ENCODE assay signal across 11 mouse cellular contexts in genomic region chr3:121306641-121307040, GRCm38 (mm10). TPM values are rescaled to one million over a fixed set of nuclear protein-coding genes. Genes with fewer than 3 reads are reported as not detected.
DNase-seq lines count a peak whose midpoint lies in the region; ATAC-seq and TF ChIP-seq lines count a peak whose summit lies in the region.
"Had no signal": no experiment of that assay in that cellular context is flagged by ENCODE, and none has a peak within 500 bp of the region (broad histone marks: within the 10 kb centered on the region; RNA-seq: fewer than 3 reads in every experiment).

No protein-coding gene starts in this region.

- no peaks in the 10 kb centered on the region for H3K27me3 ChIP-seq in heart, adult 2 months (ENCODE audit: control insufficient read depth, insufficient read depth, low read length)
- no peaks in the 10 kb centered on the region for H3K27me3 ChIP-seq in heart, embryonic 12.5 days (replicated peaks)
- H3K27me3 ChIP-seq in midbrain, embryonic 15.5 days (replicated peaks): no peaks in the 10 kb centered on the region
- H3K27me3 ChIP-seq in midbrain, embryonic 11.5 days (ENCODE audit: control insufficient read depth, insufficient read depth, low read length): no peaks in the 10 kb centered on the region
- H3K27me3 ChIP-seq in embryonic facial prominence, embryonic 14.5 days (replicated peaks; ENCODE audit: control insufficient read depth, insufficient read depth, low read length): no peaks in the 10 kb centered on the region
- H3K27me3 ChIP-seq in midbrain, postnatal 0 days (ENCODE audit: insufficient read depth, low read length): no peaks in the 10 kb centered on the region
- H3K27me3 ChIP-seq: embryonic facial prominence, embryonic 12.5 days; hindbrain, embryonic 13.5 days had no signal

- no peaks in the 10 kb centered on the region for H3K36me3 ChIP-seq in heart, adult 2 months (ENCODE audit: control insufficient read depth, insufficient read depth, low read length)
- peaks cover 11% of the 10 kb centered on the region; the same call in 1 of the 2 replicates for H3K36me3 ChIP-seq in heart, embryonic 12.5 days
- no peaks in the 10 kb centered on the region for H3K36me3 ChIP-seq in midbrain, embryonic 15.5 days (replicated peaks)
- no peaks in the 10 kb centered on the region for H3K36me3 ChIP-seq in midbrain, embryonic 11.5 days (ENCODE audit: control insufficient read depth, insufficient read depth, low read length)
- H3K36me3 ChIP-seq in embryonic facial prominence, embryonic 14.5 days (ENCODE audit: control insufficient read depth, insufficient read depth, low read length): 0 out of 2 replicates have a peak, but pooled peaks cover 3% of the 10 kb centered on the region
- no peaks in the 10 kb centered on the region for H3K36me3 ChIP-seq in midbrain, postnatal 0 days (ENCODE audit: insufficient read depth, low read length)
- H3K36me3 ChIP-seq: embryonic facial prominence, embryonic 12.5 days had no signal

- H3K9me3 ChIP-seq in heart, embryonic 12.5 days (replicated peaks): no peaks in the 10 kb centered on the region
- no peaks in the 10 kb centered on the region for H3K9me3 ChIP-seq in midbrain, embryonic 15.5 days
- no peaks in the 10 kb centered on the region for H3K9me3 ChIP-seq in midbrain, embryonic 11.5 days (ENCODE audit: control insufficient read depth, low read length)
- no peaks in the 10 kb centered on the region for H3K9me3 ChIP-seq in embryonic facial prominence, embryonic 14.5 days (ENCODE audit: control insufficient read depth, low read length)
- H3K9me3 ChIP-seq in midbrain, postnatal 0 days (ENCODE audit: low read length): no peaks in the 10 kb centered on the region
- H3K9me3 ChIP-seq: embryonic facial prominence, embryonic 12.5 days; hindbrain, embryonic 13.5 days had no signal

- H3K4me1 ChIP-seq in heart, adult 2 months (ENCODE audit: control insufficient read depth, insufficient read depth, low read length): 0 out of 2 replicates have a peak, but pooled peaks cover 1% of the 10 kb centered on the region
- 0 out of 2 replicates have a peak, but pooled peaks cover 2% of the 10 kb centered on the region for H3K4me1 ChIP-seq in heart, embryonic 12.5 days (replicated peaks)
- 0 out of 2 replicates have a peak, but pooled peaks cover 4% of the 10 kb centered on the region for H3K4me1 ChIP-seq in midbrain, embryonic 15.5 days
- no peaks in the 10 kb centered on the region for H3K4me1 ChIP-seq in midbrain, embryonic 11.5 days (ENCODE audit: control insufficient read depth, insufficient read depth, low read length)
- H3K4me1 ChIP-seq in embryonic facial prominence, embryonic 14.5 days (ENCODE audit: control insufficient read depth, insufficient read depth, low read length): no peaks in the 10 kb centered on the region
- 0 out of 2 replicates have a peak, but pooled peaks cover 3% of the 10 kb centered on the region for H3K4me1 ChIP-seq in midbrain, postnatal 0 days (ENCODE audit: insufficient read depth, low read length)
- H3K4me1 ChIP-seq: embryonic facial prominence, embryonic 12.5 days had no signal

- no peak overlapping the region for H3K9ac ChIP-seq in heart, adult 2 months (ENCODE audit: low read depth, low read length)
- H3K9ac ChIP-seq in heart, embryonic 12.5 days: no peak overlapping the region
- H3K9ac ChIP-seq in midbrain, embryonic 15.5 days: no peak overlapping the region
- H3K9ac ChIP-seq in midbrain, embryonic 11.5 days (ENCODE audit: low read length): no peak overlapping the region
- no peak overlapping the region for H3K9ac ChIP-seq in embryonic facial prominence, embryonic 14.5 days (ENCODE audit: low read depth, low read length)
- H3K9ac ChIP-seq in midbrain, postnatal 0 days (replicated peaks; ENCODE audit: low read length, poor library complexity, severe bottlenecking): no peak overlapping the region
- H3K9ac ChIP-seq: embryonic facial prominence, embryonic 12.5 days; hindbrain, embryonic 13.5 days had no signal

- no peak for TF ChIP-seq POLR2A in heart, adult 2 months (IDR thresholded peaks at IDR 0.05; ENCODE audit: insufficient read depth, low read depth, low read length)

- intact Hi-C loops in heart, adult 2 months (cut with DNase I): loop anchor here (5.0 kb wide), 2 partner anchors 121 to 431 kb away; partner anchors contain the start of gene Cnn3

- TF ChIP-seq CTCF in heart, adult 2 months (IDR thresholded peaks at IDR 0.05): peak; percentile 46
- TF ChIP-seq CTCF in midbrain, postnatal 0 days (IDR thresholded peaks at IDR 0.05): peak; percentile 61

- no peak for ATAC-seq in heart, embryonic 12.5 days (ENCODE audit: insufficient number of reproducible peaks, low FRiP score)
- peak; percentile 32; the same call in 1 of the 2 replicates for ATAC-seq in midbrain, embryonic 15.5 days (replicated peaks)
- no peak for ATAC-seq in midbrain, embryonic 11.5 days (ENCODE audit: low FRiP score)
- peak; percentile 26; the same call in 1 of the 2 replicates for ATAC-seq in embryonic facial prominence, embryonic 14.5 days (ENCODE audit: low read depth)
- ATAC-seq in midbrain, postnatal 0 days (ENCODE audit: low FRiP score): no peak

- H3K4me3 ChIP-seq in heart, adult 2 months: no peak overlapping the region
- no peak overlapping the region for H3K4me3 ChIP-seq in heart, embryonic 12.5 days
- H3K4me3 ChIP-seq in midbrain, embryonic 15.5 days: no peak overlapping the region
- no peak overlapping the region for H3K4me3 ChIP-seq in midbrain, embryonic 11.5 days (ENCODE audit: low read depth, low read length)
- no peak overlapping the region for H3K4me3 ChIP-seq in embryonic facial prominence, embryonic 14.5 days (ENCODE audit: low read depth, low read length)
- no peak overlapping the region for H3K4me3 ChIP-seq in midbrain, postnatal 0 days (ENCODE audit: low read depth, low read length)
- H3K4me3 ChIP-seq: embryonic facial prominence, embryonic 12.5 days; hindbrain, embryonic 13.5 days had no signal

- 92% methylated on average over 7 of the region's 7 CpGs for WGBS in heart, adult 2 months
- WGBS in heart, embryonic 12.5 days: 90% methylated on average over 7 of the region's 7 CpGs
- 90% methylated on average over 7 of the region's 7 CpGs for WGBS in midbrain, embryonic 15.5 days
- 94% methylated on average over 7 of the region's 7 CpGs for WGBS in midbrain, embryonic 11.5 days
- WGBS in embryonic facial prominence, embryonic 14.5 days: 87% methylated on average over 7 of the region's 7 CpGs
- WGBS in midbrain, postnatal 0 days: 90% methylated on average over 7 of the region's 7 CpGs

- TF ChIP-seq EP300 in heart, adult 2 months (IDR thresholded peaks at IDR 0.05; ENCODE audit: insufficient read depth, low read depth, low read length): no peak

- H3K79me2 ChIP-seq in heart, adult 2 months (replicated peaks; ENCODE audit: control insufficient read depth, insufficient read depth, low read length): no peaks in the 10 kb centered on the region

- DNase-seq in heart, adult 2 months: no peak
- no peak for DNase-seq in midbrain, embryonic 11.5 days (ENCODE audit: low spot score, missing footprints)
- no peak for DNase-seq in embryonic facial prominence, embryonic 14.5 days (ENCODE audit: low spot score)
- no peak for DNase-seq in midbrain, postnatal 0 days (ENCODE audit: low spot score)
- no peak for DNase-seq in gastrocnemius, postnatal 10 days
- DNase-seq in cerebellum, adult 11-12 months: no peak

- H3K4me2 ChIP-seq in heart, embryonic 12.5 days: no peak overlapping the region
- H3K4me2 ChIP-seq in midbrain, embryonic 15.5 days: no peak overlapping the region
- no peak overlapping the region for H3K4me2 ChIP-seq in midbrain, embryonic 11.5 days
- no peak overlapping the region for H3K4me2 ChIP-seq in embryonic facial prominence, embryonic 14.5 days (ENCODE audit: low read depth, low read length)
- no peak overlapping the region for H3K4me2 ChIP-seq in midbrain, postnatal 0 days (ENCODE audit: low read depth, low read length, poor library complexity, severe bottlenecking)
- H3K4me2 ChIP-seq: embryonic facial prominence, embryonic 12.5 days; hindbrain, embryonic 13.5 days had no signal

- no peak overlapping the region for H3K27ac ChIP-seq in heart, adult 2 months
- no peak overlapping the region for H3K27ac ChIP-seq in heart, embryonic 12.5 days (ENCODE audit: poor library complexity, severe bottlenecking)
- H3K27ac ChIP-seq in midbrain, embryonic 15.5 days: no peak overlapping the region
- no peak overlapping the region for H3K27ac ChIP-seq in midbrain, embryonic 11.5 days (ENCODE audit: low read depth, low read length)
- H3K27ac ChIP-seq in embryonic facial prominence, embryonic 14.5 days (replicated peaks; ENCODE audit: low read depth, low read length): no peak overlapping the region
- no peak overlapping the region for H3K27ac ChIP-seq in midbrain, postnatal 0 days (ENCODE audit: low read depth, low read length)
- H3K27ac ChIP-seq: embryonic facial prominence, embryonic 12.5 days; hindbrain, embryonic 13.5 days; macrophage had no signal

RNA-seq across cellular contexts. Expression of gene Alg14, which starts 15.1 kb away (rescaled TPM):
- total RNA-seq in heart, adult 2 months (2021): 10 to 100 TPM in 1 of 2 experiments, 1 to 10 TPM in 1; 9.1 to 10.4 TPM
- polyA plus RNA-seq in heart, adult 2 months (2012; rRNA removed): 12.5 and 19.9 TPM in 2 replicates
- polyA plus RNA-seq in heart, embryonic 12.5 days (2016; fragmentation: Nextera tagmentation; extraction: Ambion mirVana): 36.4 and 39.5 TPM in 2 replicates
- 33.3 and 38.2 TPM in 2 replicates for polyA plus RNA-seq in midbrain, embryonic 15.5 days (2015; fragmentation: Nextera tagmentation; extraction: Ambion mirVana)
- 37.6 and 38.0 TPM in 2 replicates for polyA plus RNA-seq in midbrain, embryonic 11.5 days (2014; fragmentation: Nextera tagmentation; extraction: Ambion mirVana)
- 38.8 and 49.6 TPM in 2 replicates for polyA plus RNA-seq in embryonic facial prominence, embryonic 14.5 days (2014; fragmentation: Nextera tagmentation; extraction: Ambion mirVana)
- 18.5 and 18.8 TPM in 2 replicates for total RNA-seq in midbrain, postnatal 0 days (2014; rRNA removed)
- 26.0 and 31.1 TPM in 2 replicates for polyA plus RNA-seq in midbrain, postnatal 0 days (2015; fragmentation: Nextera tagmentation; extraction: Ambion mirVana)
- 10 to 100 TPM; 11.0 to 12.1 TPM for total RNA-seq in gastrocnemius, postnatal 10 days (2021)

RNA-seq across cellular contexts. Expression of gene Tmem56, which starts 23.7 kb away (rescaled TPM):
- total RNA-seq in heart, adult 2 months (2021): 1 to 10 TPM in 1 of 2 experiments, under 1 TPM in 1; 0.99 to 2.9 TPM
- polyA plus RNA-seq in heart, adult 2 months (2012; rRNA removed): 0.68 and 2.0 TPM in 2 replicates
- 1.4 and 2.3 TPM in 2 replicates for polyA plus RNA-seq in heart, embryonic 12.5 days (2016; fragmentation: Nextera tagmentation; extraction: Ambion mirVana)
- polyA plus RNA-seq in midbrain, embryonic 15.5 days (2015; fragmentation: Nextera tagmentation; extraction: Ambion mirVana): 2.2 and 3.0 TPM in 2 replicates
- polyA plus RNA-seq in midbrain, embryonic 11.5 days (2014; fragmentation: Nextera tagmentation; extraction: Ambion mirVana): 1.2 and 1.5 TPM in 2 replicates
- 1.6 and 3.0 TPM in 2 replicates for polyA plus RNA-seq in embryonic facial prominence, embryonic 14.5 days (2014; fragmentation: Nextera tagmentation; extraction: Ambion mirVana)
- 12.2 and 15.0 TPM in 2 replicates for total RNA-seq in midbrain, postnatal 0 days (2014; rRNA removed)
- polyA plus RNA-seq in midbrain, postnatal 0 days (2015; fragmentation: Nextera tagmentation; extraction: Ambion mirVana): 2.9 and 3.3 TPM in 2 replicates
- 1 to 10 TPM; 5.7 to 6.4 TPM for total RNA-seq in gastrocnemius, postnatal 10 days (2021)
- polyA plus RNA-seq: macrophage had no signal

Comparison
In these comparisons a context has a peak if more than half of its experiments do, and no peak if none do; other contexts are left out.
1. ATAC-seq: peak in midbrain, embryonic 15.5 days (single experiment) and embryonic facial prominence, embryonic 14.5 days (single experiment); none in heart, embryonic 12.5 days (single experiment), midbrain, embryonic 11.5 days (single experiment) and midbrain, postnatal 0 days (single experiment).